Mouse (Mus musculus) liver, embryonic 14.5 days (tissue): ENCODE measurements around the gene Arhgef33.

Source experiments
- CTCF ChIP-seq: IDR thresholded peaks from 2 replicates; pipeline ENCODE4 v1.5.1; 2016; ENCODE audit warnings: antibody characterized with exemption, low read depth, control low read depth
- EP300 ChIP-seq: IDR thresholded peaks from 2 replicates; pipeline ENCODE4 v1.6.1; 2016; ENCODE audit warnings: antibody characterized with exemption, low read depth

- TF ChIP-seq CTCF (no peak), EP300 (no peak)
Measured at GRCm38 (mm10) chr17:80323658-80324057, 16.5 kb downstream of the Arhgef33 start.
